Mouse (Mus musculus): ENCODE data around the gene Cntn4.
"Not testable (repeated sequence)": the region's sequence is repeated elsewhere in the genome, so short reads cannot be mapped to it uniquely, and the experiment has no call there.

The Cntn4 gene

DNA sequence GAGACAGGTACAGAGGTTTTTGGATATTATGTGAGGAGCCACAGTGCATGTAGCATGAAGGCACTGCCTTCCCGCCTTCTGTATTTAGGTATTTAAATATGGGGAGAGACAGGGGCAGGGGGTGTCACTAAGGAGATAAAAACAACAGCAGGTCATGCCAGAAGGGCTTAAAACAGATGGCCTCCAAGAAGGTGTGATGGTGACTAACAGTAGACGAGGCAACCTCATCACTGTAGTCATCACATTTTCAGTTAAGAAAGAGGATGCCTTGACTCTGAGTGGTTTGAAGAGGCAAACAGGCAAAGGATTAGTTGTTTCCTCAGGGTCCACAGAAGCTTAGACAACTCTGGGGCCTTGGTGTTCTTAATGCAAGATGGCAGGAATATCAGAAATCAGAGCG is 655.0 kb downstream of the Cntn4 start:
- DNase-seq (ENCODE audit: low read depth) = no peak

DNA sequence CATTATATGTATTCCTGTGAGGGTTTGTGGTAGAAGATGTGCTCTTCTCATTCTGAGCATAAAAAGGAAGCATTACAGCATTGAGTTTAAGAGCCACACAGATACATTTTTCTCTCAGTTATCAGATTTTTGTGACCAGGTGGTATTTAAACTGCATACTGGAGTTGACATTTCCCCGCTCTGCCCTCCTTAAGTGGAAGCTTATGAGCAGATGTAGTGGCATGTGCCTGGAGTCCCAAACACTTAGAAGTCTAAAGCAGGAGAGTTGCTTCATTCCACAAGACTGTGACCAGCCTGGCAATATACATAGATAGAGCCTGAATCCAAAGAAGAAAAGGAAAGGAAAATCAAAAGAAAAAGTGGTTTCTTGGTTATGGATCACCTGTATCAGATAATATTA is 655.5 kb downstream of the Cntn4 start:
- DNase-seq (ENCODE audit: low read depth) = no peak

DNA sequence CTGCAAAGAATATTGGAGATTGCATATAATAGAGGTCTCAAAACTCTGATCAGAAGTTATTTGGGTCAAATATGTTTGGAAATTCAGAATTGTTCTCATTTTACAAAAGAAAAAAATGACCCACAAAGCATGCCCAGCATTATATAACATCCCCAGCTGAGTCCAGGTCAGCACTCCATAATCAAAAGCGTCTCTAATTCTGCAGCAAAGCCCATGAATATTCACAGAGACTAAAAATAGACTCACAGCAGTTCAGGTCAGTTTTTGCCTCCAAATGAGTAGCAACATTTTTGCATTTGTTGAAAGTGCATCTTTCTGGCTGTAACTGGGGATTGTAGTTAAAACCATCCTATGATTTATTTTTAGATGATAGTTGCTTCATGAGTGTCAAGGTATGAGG is 657.6 kb downstream of the Cntn4 start:
- no peak for DNase-seq (ENCODE audit: low read depth)

DNA sequence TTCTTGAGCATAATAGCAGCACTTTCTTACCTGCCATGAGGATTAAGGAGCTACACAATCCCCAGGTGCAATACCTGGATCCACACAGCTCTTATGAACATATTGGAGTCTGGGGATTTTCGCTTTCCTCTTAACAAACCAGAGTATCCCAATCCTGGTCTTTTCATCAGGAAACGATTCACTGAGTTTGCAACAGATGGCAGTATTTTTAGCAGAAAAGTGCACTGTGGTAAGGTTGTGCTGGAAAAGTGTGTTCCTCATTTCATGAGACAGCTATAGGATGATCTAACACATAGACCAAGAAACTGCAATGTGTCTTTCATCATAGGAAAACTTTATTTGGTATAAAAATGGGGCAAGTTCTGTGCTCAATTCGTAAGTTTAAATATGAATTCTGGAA is 659.3 kb downstream of the Cntn4 start:
- no peak for DNase-seq (ENCODE audit: low read depth)

DNA sequence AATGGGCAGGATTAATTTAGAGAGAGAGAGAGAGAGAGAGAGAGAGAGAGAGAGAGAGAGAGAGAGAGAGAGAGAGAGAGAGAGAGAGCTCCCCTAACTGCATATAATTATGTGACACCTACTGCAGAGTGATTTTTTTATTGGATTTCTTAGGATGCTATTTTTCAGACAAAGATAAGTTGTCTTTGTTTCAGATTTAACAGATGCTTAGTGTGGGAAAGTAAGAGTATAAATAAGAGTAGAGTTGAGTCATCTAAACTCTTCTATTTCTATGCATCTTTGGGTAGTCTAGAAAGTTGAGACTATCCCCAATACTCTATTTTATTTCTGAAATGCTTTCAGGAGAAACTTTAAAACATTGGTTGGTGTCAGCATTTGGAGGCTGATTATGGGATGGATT is 660.4 kb downstream of the Cntn4 start:
- no peak for DNase-seq (ENCODE audit: low read depth)

DNA sequence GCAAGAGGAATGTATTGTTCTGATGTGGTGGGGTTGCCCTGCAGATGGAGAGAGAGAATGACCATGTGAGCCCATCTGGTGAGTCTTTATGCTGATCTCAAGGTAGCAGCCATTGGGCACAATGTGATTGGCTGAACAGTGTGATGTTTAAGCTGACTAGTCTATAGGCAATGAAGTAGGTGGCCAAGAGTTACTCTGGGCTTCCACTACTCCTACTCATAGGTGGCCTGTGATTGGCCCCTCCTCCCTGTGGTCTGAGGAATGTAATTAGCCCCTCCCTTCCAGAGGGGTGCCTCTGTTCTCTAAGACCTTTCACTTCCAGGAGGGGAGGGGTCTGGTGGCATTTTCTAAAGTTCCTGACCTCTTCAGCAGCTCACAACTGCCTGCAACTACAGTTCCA is 663.7 kb downstream of the Cntn4 start:
- DNase-seq (ENCODE audit: low read depth) = no peak

DNA sequence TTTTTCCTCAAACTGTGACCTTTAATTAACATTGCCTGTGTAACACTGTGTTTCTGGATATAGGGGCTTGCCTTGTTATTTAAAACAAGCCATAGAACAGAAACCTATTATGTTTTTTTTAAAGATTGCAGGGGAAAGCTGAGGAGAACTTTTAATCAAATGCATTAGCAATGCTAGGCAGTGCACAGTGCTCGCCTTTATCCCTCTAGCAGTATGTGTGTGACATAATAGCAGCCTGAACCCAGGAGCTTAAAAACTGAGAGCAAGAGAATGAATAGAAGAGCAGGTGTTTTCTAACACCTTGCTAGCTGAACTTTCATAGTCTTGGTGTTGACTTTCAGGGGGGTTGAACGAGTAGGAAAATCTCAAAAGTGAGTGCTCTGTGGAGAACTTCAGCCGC is 672.6 kb downstream of the Cntn4 start:
- no peak for DNase-seq (ENCODE audit: low read depth)

DNA sequence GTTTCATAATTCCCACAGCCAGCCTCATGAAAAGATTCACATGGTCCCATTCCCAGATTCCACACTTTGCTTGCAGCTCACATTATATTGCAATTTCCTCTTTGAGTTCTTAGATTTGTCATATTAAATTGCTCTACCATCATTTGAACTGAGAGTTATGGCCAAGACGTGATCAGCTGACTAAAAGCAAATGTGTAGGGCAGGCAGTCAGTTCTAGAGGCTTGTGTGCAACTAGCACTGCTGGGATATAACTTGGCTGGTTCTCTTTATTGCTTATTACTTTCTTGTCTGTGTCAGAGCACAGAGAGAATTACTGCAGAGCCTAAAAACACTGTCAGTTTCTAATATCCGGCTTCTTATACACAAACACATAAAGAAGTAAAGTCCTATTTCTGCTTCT is 673.9 kb downstream of the Cntn4 start:
- DNase-seq (ENCODE audit: low read depth) = no peak

DNA sequence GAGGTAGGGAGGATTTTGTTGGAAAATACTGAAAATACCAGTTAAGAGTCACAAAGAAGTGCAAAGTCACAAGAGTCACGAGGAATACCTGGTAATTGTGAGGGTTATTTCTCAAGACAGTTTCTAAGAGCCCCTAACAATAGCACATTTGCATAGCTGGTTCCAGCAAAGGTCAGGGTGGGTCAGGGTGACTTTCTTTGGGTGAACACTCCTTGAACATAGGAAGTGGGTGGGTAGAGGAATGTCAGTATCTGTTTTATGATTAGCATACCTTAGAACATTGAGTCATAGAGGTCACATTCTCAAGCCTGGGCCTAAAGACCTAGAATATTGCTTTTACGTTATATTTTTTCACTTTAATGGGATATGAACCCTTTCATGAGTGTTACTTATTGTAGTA is 681.3 kb downstream of the Cntn4 start:
- DNase-seq (ENCODE audit: low read depth) = not testable (repeated sequence)

DNA sequence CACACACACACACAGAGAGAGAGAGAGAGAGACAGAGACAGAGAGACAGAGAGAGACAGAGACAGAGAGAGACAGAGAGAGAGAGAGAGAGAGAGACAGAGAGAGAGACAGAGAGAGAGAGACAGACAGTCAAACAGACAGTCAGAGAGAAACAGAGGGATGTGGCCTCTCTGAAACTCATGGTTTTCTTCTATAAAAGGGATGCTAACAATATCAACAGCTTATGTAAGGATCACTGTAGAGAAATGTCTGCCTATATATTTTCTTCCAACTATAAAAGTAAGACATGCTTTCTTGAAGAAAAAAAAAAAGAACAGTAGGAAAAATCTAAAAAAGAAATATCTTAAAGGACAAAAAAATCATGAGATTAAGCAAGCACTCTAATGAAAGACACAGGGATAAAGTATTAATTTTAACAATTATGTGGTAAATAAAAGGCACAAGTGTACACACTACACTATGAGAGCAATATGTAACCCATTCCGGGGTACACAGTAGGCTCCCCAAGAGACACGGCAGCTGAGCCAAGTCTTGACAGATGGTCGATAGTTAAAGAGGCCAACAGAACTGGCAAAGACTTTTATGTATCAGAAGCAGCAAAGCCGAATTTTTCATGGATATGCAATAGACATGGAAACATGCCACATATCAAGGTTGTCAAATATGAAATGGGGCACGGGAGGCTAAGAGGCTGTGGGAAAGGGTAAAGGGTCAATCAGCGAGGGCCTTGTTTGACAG is 704.0 kb downstream of the Cntn4 start:
- no peak for DNase-seq (ENCODE audit: low read depth)

DNA sequence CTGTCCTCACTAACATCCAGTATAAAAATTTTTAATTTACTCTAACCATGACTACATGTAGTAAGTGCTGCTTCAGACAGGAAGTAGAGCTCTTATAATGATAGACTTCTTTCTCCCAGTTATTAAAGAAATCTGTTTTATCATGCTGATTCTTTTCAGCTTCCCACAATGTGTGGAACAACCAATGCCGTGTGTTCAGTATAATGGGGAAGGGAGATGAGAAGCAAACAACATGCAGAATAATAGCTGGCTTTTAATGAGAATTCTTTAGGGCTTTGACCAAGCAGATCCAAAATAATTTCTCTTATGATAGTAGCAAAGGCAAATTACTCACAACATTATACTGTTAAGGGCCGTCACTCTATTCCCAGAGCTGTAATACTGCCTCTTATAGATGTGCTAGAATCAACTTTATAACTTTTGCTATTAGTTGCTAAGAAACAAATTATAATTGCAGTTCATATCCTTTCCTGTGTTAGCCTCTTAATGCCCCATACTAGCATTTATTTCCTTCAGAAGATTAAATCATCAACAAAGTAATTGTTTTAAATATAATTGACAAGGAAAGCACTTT is 710.5 kb downstream of the Cntn4 start:
- no peak for DNase-seq (ENCODE audit: low read depth)

DNA sequence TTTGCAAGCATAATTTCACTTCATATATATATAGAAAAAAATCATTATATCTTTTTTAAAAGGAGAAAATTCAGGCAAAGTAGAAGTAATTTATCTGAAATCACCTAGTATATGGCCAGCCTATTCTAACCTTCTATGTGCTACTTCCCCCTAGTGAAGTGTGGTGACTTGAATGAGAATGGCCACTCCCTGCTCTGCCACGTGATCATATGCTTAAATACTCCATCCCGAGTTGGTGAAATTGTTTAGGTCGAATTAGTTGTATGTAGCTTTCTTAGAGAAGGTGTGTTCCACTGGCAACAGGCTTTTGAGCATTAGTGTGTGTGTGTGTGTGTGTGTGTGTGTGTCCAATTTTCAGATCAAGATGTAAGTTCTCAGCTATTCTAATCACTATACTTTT is 730.6 kb downstream of the Cntn4 start:
- DNase-seq (ENCODE audit: low read depth) = no peak

DNA sequence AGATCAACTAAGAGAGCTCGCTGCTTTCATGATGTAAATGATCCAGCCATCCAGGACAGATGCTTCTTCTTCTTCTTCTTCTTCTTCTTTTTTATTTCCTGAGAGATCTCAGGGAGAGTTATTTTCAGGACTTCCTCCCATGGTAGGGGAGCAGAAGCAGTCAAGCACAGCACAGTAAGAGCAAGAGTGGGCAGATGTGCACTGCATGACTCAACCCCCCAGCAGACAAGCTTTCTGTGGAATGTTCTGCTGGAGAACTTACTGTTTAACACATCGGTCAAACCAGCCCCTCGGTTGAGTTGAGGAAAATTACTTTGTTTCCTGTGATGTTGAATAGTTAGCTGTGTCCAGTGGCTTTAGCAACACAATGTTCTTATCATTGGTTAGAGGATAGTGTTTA is 731.2 kb downstream of the Cntn4 start:
- no peak for DNase-seq (ENCODE audit: low read depth)

DNA sequence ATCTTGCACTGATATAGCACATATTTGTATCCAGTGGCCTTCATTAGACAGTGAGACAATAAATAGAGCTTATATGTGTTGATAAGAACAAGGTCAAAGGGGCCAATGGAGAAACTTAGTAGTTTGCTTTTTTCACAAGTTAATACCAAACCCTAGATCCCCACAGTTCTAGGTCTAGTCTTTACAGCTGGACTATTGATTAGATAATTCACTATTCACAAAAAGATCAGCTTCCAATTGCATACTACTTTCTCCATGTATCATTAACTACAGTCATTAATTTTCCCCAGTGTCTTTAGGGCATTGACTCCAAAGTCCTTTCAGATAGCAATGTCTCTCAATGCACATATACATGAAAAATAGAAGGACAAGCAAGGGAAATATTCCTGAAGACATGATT is 745.5 kb downstream of the Cntn4 start:
- no peak for DNase-seq (ENCODE audit: low read depth)

DNA sequence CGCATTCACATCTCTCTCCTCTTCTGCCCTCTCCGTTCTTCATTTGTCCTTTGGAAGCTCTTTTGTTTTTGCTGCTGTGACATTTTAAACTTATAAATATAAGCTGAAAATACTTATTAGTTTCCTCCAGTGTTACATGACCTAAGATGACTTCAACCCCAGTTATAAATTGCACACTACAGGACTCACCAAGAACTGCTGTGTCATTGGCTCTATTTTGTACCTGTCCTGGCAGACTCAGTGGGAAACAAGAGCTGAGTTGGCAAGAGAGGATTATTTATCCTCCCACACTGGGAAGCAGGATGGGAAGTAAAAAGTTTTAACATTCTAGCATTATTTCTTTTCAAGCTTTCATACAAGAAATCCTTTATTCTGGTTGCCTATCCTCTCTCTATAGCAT is 746.0 kb downstream of the Cntn4 start:
- no peak for DNase-seq (ENCODE audit: low read depth)

DNA sequence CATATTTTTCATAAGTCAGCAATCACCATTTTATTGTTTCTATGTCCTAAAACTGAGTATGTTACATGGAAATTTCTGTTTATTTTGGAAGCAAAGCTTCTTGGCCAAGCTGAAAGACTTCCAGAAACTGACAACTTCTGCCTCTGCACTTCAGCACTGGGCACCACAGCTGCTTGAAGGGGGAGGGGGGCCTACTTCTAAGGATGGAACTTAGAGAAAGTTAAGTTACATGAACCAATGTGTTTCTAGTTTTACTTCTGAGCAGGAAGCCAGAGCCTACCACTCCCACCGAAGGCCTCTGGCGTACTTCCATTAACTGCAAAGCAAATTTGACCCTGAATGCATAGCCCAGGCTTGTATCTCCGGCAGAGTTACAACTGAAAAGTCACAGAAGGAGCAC is 749.2 kb downstream of the Cntn4 start:
- no peak for DNase-seq (ENCODE audit: low read depth)

DNA sequence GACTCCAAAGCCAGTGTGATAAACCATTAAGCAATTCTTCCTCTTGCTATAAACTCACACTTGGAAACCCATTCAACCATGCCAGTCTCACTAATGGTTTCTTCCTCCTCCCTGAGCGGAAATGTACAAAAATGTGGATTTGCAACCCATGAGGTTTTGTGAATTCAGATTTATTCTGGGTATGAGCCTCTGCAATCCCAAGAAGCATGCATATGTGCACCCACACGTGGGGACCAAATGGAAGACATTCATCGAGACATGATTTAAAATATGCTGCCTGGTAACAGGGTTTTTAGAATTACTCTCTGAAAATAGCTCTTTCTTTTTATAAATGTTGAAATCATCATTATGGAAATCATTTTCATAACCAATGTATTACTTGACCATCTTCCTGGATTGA is 754.0 kb downstream of the Cntn4 start:
- DNase-seq (ENCODE audit: low read depth) = no peak

DNA sequence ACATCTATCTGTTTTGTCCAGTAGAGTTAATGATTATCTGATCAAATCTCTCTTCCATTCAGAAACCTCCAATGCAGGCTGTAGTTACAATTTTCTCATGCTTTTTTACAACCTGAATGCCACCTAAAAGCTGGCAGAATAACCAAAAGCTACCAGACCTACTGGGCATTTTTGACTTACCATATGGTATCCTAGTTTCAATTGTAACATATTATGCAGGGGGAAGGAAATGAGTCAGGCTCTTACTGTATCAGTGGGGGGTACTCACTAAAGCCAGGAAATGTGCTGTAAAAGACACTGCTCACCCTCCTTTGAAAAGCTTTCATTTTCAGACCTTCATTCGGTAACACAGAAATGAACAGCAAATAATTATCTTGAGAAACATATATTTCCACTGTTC is 763.3 kb downstream of the Cntn4 start:
- no peak for DNase-seq (ENCODE audit: low read depth)

DNA sequence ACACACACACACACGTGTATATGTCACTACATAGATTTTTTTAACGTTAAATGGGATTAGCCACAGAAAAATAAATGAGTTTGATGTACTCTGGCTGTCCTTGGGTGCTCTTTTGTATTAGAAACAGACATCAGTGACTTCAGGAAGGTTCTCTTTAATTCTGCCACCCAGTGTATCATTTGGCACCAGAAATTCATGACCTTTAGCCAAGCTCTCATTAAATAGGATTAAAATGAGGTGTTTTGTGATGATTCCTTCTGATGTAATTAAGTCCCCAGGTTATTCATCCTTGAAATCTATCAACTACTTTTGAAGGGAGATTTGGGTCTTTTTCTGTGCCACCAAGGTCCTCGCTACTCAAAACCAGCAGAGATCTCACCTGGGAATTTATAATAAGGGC is 763.8 kb downstream of the Cntn4 start:
- DNase-seq (ENCODE audit: low read depth) = no peak

DNA sequence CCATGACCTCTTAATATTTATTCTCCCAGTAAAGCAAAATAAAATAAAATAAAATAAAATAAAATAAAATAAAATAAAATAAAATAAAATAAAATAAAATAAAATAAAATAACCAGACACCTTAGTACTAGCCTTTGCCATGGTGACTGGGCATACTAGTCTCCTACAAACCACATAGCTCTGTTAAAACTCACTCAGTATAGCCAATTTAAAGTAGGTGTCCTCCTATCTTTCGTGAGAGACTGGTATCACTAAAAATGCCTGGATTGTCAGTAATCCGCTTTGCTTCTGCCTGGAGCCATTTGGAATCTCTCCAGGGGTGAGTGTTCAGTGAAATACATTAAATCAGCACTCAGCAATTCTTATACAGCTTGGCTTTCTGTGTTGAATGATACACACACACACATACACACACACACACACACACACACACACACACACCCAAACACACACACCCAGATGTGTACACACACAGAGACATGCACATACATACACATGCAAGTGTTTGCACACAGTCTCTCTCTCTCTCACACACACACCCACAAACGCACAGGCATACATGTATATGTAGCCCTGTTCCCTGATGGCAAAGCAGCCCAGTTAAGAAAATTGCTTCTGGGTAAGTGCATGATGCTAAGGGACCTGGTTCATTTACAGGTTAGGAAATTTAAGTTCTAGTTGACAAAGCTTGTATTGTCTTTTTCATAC is 776.8 kb downstream of the Cntn4 start:
- no peak for DNase-seq (ENCODE audit: low read depth)

DNA sequence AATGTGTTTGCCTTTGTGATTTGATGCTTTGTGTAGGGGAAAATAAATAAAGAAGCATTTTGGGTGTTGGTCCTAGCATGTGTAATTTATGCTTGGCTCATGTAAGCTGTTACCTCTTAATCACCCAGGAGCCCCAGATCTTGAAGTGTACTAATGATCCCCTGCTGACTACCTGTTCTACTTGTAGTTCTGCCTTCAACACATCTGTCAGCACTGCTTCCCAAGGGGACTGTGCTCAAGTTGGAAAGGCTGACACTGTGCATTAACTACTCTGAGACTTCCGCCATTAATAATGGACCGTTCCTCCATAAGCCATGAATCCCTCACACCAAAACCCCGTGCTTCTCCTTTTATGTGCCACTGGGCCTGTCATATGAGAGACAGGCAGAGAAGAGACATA is 778.2 kb downstream of the Cntn4 start:
- no peak for DNase-seq (ENCODE audit: low read depth)

DNA sequence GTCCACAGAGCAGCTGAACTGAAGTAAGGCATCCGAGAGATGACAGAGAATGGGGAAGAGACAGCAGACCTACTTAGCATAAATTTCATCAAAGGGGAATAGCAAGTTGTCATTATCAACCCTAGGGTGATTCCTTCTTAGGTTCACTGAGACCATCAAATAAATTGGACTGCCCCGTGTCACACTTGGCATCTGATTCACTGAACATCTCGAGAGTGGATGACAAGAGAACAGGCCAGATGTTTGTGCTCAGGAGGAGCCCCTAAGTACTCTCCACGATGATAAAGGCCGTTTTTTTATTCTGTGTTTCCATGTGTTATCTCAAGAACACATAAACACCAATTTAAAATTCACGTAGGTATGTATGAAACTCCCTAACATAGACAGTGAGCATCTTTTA is 780.7 kb downstream of the Cntn4 start:
- DNase-seq (ENCODE audit: low read depth) = no peak

DNA sequence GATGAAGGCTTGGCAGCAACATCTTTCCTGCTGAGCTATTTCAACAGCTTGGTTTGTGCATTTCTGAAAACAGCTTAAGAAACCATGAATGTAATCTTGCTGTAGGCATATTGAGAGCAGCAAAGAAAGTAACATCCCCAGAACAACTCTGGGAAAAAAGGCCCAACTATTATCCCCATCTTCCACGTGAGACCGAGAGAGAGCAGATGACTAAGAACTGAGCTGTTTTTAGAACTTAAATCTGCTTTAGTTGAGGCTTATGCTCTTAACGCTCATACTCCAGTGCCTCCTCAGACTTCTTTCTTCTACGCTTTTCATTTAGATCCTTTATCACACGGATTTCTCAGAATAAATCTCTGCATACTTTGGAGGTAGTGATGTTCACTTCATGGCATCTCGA is 784.9 kb downstream of the Cntn4 start:
- no peak for DNase-seq (ENCODE audit: low read depth)

DNA sequence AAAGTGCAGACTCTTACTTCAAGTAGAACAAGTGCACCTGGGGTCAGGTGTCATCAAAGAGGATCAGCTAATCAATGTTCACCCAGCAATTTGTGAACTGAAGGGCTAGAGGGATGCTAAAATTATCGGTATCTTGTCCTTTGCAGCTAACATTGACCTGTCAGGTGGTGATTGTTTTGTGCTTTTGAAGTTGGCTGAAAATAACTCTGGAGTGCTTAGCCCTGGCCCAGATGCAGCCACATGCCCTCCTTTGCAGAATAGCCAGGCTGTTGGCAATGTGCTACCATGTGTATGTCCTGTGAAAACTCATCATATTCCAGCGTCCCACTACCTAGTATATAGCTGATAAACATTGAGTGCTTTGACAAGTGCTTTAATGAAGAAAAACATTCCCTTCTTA is 786.4 kb downstream of the Cntn4 start:
- DNase-seq (ENCODE audit: low read depth) = no peak
